Mouse (Mus musculus) neutrophil, adult 5-6 weeks (primary cell): ENCODE results near the gene Gm35315. TPM values are rescaled to one million over a fixed set of nuclear protein-coding genes. Genes with fewer than 3 reads are reported as not detected.
"Not testable (repeated sequence)": the region's sequence is repeated elsewhere in the genome, so short reads cannot be mapped to it uniquely, and the experiment has no call there.

Source experiments
- ATAC-seq: fragments of 151-379, 151-347 bp; 2 replicates; pipeline ENCODE4 v1.8.0; 2017; ENCODE audit warnings: mild to moderate bottlenecking, moderate TSS enrichment; ENCODE audit not compliant: insufficient number of reproducible peaks, poor library complexity, low FRiP score, severe bottlenecking; ENCODE audit errors: extremely low read depth
- total RNA-seq: library from RNA; stranded (forward); fragments of 200-1000 nt; gene quantifications from 2 replicates; pipeline ENCODE4 v1.2.3, GENCODE M21; 2017

Gene Gm35315
- 0.35 and 0.74 TPM in 2 replicates for total RNA-seq

DNA sequence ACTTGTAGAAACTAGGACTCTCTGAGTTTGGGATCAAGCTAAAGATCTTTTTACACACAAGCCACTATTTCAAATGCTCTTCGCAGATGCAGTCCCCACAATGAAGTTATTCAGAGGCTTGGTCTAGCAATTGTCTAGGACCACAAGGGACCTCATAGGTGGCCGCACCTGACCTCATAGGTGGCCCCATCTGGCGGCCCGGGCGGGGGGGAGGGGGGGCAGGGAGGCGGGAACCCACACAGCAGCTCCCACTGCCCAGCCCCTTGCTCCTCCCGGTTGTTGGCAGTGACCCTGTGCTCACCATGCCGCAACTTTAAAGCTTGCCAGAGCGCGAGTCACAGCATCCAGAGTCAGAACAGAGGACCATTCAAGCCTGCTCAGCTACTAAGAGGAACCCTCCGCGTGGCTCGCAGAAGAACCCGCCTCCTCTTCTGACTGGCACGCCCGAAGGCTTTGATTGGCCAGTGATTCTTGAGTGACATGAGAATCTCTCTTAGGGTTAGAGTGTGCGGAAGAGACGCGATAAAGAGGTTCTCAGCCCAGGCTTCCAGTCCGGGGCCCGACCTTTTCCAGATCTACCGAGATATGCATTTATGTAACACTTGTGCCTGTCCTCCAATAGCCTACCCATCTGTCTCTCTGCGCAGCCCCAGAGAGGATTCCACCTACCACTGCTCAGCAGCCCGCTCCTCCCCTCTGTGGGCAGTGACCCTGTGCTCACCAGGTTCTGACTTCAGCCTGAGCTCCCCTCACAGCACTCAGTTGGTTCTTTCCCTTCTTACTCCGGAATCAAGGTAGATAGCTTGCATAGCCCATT is at the start of gene Gm35315:
Gene Gm35315 (minus strand): TSS at position 391 of the 817 bp plus-strand sequence.
- peak; percentile 99 for ATAC-seq

DNA sequence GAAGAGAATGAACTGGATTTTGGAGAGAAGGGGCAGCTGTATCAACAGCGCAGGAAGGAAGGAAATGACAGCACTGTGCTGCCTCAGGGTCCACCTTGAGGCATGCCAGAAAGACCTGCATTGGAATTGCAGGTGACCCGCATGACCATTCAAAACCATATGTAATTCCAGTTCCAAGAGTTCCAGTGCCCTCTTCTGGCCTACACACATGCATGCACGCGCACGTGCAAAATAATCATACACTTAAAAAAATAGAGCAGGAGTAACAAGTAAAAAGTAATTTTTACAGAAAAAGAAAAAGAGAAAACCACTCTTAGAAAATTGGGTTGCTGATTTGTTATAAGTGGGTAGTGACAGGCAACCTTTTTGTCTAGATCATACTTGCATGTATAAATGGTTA is 48.8 kb upstream of the Gm35315 start:
- ATAC-seq = 0 out of 2 replicates have a peak, but pooled peaks have one; percentile 26

DNA sequence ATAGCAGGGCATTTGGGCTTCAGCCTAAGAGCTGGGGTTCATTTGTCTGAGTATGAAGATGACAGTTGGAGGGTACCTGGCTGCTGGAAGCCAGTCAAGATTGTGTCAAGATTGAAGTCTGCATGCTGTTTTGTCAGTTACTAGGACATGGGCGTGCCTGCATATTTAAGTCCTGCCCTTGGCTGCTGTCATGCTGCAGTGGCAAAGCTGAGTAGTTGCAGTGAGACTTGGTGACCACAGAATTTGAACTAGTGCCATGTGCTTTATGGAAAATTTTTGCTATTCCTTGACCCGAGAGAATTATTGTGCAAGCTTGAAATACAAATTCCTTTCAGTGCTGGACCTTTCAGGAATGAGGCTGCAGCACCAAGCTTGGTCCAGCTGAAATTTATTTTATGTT is 48.1 kb upstream of the Gm35315 start:
- no peak for ATAC-seq

DNA sequence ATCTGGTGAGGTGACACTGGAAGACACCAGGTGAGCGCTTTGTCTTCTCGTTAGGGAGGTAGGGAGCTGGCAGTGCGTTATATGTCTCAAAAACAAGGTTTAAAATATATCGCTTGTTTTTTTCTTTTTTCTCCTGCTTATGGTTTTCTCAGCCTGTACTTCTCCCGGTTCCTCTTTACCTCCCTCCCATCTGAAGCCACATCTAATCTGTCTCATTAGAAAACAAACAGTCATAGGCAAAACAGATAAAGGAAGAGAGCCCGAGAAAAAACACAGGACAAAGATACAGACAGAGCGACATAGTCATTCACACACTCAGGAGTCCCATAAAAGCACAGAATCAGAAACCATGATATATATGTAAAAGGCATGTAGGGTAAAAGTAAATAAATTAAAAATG is 46.2 kb upstream of the Gm35315 start:
- no peak for ATAC-seq

DNA sequence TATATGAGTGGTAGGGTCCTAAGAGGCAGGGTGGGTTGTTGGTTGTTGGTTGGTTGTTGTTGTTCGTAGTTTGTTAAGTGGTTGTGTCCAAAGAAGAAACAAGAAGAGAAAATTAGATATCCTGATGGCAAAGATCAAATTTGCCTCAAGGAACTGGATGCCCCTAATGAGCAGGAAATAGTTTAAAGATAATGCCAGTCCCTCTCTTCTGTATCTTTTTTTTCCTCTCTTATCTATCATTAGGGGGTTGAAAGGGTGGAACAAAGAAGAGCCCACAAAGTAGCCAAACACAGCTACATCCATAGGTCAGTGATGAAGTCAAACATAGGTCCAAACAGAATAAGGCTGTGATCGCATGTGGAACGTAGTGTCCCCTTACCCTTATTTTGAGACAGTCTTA is 45.1 kb upstream of the Gm35315 start:
- ATAC-seq = no peak

DNA sequence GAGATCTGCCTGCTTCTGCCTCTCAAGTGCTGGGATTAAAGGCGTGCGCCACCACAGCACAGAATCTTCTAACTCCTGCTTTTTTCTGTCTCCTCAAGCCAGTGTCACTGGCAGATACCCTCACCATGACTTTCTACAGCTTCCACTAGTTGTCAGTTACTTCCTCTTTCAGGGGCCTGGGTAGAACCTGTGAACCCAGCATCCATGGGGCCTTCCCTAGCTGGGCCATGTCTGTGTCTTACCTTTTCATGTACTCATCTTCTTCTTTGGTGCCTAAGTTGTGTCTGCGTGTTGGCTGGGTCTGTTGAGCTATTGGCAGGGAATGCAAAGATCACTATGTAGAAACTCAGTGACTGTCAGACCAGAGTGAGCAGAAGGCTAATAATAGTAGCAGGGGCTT is 43.6 kb upstream of the Gm35315 start:
- no peak for ATAC-seq

DNA sequence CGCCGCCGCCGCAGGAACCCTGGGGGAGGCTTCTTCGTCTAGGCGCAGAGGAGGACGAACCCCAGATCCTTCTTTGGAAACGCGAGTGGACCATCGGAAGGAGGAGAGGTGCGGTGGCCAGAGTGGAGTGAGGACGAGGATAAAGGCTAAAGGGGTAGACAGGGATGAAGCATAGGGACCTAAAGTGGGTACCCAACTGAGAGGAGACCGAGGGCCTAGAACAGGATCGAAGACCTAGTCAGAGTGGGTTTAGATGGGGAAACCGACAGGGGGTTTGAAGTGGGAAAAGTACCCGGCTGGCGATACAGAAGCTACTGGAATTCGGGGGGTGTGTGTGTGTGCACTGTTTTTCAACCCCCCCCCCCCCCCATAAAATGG is 41.9 kb upstream of the Gm35315 start:
- ATAC-seq = no peak

DNA sequence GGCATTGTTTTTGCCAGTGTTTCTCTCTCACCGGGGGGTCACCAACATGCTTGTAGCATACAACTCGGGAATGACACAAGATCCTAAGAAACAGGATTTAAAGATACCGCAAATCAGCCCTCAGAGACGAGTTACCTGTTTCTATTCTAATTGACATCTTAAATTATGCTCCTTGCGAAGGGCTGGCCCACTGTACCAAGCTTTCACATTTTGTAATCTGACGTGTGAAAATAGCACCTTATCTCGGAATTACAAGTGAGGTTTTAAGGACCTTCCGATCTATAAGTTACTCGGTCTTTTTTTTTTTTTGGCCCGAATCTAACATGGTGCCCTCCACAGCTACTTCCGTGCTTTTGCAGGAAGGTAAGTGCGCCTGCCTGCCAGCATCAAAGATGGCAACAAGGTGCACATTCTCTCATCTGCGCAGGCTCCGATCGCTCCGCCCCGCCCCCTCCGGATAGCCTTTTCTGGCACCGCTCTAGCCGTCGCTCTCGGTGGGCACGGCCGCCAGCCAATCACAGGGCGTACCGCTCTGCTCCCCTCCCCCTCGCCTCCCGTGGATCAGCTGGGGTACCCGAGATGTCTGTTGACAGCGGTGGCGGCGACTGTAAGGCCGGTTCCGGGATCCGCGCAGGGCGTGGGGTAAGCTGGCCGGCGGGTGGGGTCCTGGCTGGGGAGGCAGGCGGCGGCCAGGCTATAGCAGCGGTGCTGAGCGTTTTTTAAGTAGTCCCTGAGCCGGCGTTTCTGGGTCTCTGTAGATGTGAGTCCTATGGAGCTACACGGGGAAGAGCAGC is 41.3 kb upstream of the Gm35315 start, which contains the start of gene Chfr:
Gene Chfr (plus strand): TSS at position 550 of the 794 bp plus-strand sequence.
- peak; percentile 99 for ATAC-seq

DNA sequence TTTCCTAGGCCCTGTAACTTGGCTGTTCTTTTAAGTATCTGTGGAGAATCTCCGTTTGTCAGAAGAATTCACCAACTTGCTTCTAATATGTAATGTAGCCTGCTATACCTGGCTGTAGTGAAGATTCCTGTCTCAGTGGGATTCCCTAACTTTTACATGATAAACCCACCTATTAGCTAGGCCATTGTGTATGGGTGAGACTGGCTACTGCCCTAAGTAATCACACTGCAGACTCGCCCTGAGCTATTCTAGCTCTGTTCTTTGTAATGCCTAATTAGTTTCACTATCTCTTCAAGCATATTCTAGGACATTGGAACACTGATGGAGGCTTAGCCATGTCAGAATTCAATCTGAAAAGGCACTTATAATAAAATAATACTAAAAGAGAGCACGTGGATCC is 28.2 kb upstream of the Gm35315 start:
- not testable (repeated sequence) for ATAC-seq

DNA sequence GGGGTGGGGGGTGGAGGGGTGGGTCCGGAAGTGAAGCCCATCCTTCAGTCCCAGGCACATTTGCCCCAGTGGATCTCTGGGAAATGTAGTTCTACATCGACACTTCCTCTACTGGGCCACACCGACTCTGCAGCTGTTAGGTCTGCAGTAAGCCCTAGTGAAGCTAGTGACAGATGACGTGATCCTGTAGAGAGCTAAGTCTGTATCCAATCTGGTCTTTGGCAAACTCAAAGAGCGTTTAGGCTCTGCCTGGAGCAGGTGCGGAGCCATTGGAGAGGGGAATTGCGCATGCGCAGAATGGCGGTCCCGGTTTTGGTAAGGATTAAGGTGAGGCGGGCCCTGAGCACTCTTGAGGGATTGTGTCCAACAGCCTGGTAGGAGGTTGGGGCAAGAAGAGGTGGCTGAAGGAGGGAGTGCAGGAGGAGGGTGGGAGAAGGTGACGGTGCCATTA is 15.8 kb upstream of the Gm35315 start, which contains the start of gene Zfp605:
Gene Zfp605 (plus strand): TSS at position 102 of the 451 bp plus-strand sequence.
- ATAC-seq = peak; percentile 59

DNA sequence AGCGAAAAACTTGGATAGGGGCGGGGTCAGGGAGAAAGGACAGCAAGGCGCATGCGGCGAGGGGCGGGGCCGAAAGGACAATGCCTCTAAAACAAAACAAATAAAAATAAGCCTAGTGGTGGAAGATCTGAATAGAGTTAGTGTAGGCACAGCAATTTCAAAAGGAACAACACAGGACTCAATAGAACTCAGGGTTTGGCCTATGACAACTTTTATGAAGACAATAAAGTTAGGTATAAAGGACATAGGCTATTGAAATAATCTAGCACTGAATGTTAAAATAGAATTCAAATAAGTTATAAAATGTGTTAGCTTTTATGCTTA is 14.0 kb upstream of the Gm35315 start:
- no peak for ATAC-seq

DNA sequence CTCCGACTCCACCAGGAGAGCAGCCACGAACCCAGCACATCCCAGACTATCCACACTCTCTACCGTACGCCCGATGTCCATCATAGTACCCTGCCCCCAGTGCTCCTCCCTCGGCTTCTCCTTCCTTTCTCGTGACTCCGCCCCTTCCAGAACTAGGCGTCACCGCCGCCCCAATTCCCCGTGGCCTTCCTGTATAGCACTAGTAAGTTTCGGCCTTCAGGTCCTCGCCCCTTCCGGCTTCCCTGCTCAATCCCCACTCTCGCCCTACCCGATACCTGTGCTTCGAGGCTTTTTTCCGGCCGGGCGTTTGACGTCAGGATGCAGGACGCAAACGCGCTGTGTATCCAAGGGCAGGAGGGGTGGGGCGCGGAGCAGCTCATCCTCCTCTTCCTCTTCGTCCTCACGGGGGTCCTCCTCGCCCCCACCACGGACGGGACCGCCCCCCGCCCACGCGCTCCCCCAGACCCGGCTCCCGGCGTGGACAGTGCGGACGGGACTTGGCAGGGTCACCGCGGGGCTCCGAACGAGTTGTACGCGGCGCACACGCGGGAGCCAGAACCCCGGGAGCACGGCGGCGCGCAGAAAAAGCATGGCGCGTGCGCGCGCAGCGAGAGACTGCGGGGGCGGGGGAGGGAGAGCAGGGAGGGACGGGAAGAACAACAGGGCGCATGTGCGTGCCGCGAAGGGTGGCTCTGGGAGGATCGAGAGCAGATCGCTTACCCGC is 13.5 kb upstream of the Gm35315 start, which contains the start of gene Gtpbp6:
Gene Gtpbp6 (minus strand): TSS at position 617 of the 724 bp plus-strand sequence.
- peak; percentile 74 for ATAC-seq

DNA sequence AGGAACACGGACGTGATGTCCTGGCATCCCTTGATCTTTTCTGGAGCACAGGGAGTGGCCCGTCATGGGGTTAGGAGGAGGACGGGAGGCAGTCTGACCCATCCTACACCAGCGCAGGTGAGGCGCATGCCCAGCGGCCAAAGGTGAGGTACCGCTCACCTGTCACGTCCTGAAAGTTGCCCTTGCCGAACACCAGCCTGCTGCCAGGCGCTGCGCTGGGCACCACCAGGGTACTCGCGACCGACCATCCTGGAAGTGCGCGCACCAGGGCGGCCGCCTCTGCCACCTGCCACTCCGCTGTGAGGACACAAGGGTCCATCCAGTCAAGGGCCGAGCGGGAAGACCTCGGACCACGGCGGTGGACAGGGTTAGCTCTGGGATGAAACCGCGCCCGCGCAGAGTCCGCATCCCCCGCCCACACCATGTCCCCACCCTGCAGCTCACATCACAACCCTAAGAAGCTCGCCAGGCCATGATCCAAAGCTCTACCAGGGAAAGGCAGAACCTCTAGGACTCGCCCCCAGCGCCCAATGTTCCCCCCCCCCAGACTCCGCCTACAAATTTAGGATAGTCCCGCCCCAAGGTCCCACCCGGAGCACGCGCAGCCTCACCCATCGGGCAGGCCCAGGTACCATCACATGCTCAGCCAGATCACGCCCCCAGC is 12.8 kb upstream of the Gm35315 start:
- ATAC-seq = no peak

DNA sequence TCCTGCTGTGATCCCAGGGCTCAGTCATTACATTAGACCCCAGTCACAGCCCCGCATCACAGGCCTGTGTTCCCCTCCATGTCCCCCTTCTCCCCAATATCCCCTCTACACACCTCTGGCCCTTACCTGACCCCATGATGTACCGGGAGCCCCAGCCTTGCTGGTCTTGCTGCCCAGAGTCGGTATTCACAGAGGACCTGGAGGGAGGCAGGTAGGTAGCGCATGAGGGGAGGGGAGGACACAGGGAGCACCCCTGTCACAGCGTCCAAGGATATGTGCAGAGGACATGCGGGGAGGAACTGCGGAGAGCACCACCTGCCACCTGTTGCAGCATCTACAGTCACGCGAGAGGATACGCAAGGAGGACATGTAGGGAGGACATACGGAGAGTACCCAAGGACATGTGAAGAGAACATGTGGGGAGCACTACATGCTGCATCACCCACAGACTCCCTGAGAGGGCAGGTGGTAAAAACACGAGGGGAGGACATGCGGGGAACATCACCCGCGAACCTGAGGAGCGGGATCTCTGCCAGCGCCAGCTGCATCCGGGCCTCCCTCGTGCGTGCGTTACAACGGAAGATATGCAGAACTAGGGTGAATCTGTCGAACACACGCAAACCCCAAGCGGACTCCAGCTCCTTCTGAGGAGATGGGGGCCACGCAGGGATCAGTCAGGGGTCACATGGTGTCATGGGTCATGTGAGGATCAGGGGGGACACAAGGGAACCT is 12.1 kb upstream of the Gm35315 start:
- no peak for ATAC-seq

DNA sequence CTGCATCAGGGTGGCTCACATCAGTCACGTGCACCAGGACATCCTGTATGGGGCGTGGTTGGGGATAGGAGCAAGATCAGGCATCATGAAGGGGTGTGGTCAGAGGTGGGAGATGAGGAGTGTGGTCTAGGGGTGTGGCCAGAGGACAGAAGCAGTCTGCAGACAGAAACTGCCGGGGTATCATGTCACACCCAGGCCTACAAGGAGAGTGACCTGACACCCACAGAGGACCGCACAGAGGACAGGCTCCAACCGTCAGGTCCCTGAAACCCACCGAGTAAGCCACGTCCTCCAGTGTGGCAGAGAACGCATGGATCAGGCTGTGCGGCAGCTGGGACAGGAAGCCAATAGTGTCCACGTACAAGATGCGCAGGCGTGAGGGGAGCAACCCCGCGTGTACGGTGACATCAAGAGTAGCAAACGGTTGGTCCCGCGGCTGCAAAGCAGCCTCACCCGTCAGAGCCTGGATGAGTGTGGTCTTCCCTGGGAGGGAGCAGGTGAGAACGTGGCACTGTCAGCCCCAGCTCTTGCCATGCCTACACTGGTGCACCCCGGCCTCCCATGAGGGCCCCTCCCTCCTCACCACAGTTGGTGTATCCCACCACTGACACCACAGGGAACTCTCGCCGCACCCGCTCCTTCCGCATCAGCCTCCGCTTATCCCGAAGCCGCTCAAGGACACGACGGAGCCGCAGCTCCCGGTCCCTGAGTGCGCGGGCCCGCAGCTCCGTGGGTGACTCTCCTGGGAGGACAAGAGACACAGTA is 10.6 kb upstream of the Gm35315 start:
- ATAC-seq = no peak

DNA sequence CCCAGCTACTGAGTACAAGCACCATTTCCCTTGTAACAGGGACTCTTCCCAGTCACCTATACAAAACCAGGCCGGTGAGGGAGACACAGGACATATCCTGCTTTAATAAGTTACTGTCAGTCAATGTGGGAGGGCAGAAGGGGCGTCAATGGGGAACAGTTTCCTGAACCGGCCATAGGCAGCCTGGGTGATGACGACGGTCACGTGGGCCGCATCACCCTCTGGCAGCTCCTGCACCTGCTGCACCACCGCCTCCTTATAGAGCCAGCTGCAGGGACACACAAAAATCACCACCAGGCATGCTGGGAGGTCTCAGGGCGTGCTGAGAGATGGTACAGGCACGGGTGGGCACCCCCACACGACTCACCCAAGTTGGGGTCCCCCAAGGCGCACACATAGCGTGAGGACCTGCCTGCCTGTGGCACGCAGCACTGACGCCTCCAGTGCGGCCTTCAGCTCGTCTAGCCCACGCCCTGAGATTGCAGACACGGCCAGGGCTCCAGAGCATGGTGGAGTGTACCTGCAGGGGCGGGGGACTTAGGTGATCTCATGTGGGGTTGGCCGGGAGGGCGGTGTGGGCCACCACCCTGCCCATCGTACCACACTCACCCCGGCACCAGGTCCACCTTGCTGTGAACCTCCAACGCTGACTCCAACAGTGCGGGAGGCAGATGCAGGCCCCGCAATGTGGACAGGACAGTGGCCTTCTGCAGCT is 9.8 kb upstream of the Gm35315 start:
- ATAC-seq = no peak
